Mouse (Mus musculus): ENCODE data around the gene Efna1.

Efna1 gene

DNA sequence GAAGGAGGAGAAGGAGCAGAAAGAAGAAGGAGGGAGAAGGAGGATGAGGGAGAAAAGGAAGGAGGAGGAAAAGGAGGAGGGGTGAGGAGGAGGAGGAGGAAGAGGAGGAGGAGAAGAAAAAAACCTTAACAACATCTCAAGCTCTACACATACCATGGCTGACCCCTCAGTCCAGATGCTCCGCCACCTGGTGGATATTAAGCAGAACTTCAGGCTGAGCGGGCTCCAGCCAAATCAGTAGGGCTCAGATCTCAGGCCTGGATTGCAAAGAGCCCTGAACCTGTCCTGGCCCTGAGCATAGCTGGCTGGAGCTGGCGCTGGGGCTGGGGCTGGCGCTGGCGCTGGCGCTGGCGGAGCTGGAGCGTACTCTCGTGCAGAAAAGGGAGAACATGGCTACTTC is 27.1 kb upstream of the Efna1 start:
- DNase-seq (ENCODE audit: low read depth, low spot score), result no peak

DNA sequence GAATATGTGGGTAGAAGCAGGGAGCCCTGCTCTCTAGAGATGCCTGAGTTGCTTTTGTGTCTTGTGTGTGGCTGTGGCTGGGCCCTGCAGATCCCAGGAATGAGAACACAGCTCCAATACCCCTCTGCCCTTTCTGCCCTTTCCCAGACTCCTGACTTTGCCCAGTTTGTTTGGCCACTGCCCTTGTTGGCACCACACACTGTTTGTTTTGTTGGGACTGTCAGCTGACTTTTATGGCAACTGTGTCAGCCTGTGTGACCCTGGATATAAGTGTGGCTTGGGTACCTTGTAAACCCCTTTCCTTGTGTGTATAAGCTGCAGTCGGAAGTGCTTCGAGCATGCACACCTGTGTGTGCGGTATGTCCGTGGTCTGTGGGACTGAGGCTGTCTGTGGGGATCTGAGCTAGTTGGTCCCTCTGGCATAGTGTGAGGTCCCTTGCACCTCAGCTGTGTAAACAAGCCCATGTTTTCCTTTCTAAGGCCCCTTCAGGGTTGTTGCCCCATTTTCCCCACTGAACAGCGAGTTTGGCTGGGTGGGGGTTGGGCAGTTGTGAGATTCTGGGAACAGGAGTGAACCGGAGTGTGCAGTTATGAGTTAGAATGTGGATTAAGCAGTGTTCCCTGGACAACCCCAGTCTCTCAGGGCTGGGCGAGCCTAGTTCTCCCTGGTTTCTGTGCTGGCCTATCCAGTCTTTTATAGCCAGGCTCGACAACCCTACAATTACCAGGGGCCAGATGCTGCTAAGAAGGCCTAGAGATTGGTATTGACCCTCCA is 24.8 kb upstream of the Efna1 start:
- DNase-seq (ENCODE audit: low read depth, low spot score), result no peak

DNA sequence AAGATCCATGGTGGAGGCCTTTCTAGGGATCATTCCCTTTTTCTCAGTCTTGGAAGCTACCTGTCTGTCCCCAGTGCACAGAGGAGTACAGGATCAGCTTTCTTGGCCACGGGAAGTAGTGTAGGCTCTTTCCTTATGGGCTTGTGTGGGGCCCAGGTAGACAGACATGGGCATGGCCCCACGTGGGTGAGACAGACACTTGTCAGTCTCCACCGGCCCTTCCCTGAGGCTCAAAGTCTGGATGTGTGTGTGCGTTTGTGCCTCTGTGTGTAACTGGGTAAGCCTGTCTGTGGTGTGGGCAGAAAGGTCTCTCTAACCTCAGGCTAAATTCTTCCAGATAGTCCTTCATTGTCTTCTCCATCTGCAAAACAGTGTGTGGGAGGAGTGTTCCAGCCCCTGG is 24.2 kb upstream of the Efna1 start:
- no peak for DNase-seq (ENCODE audit: low read depth, low spot score)

- no peak for DNase-seq (ENCODE audit: low read depth, low spot score)
Measured at GRCm38 (mm10) chr3:89304440-89304839, 23.5 kb upstream of the Efna1 start.

DNA sequence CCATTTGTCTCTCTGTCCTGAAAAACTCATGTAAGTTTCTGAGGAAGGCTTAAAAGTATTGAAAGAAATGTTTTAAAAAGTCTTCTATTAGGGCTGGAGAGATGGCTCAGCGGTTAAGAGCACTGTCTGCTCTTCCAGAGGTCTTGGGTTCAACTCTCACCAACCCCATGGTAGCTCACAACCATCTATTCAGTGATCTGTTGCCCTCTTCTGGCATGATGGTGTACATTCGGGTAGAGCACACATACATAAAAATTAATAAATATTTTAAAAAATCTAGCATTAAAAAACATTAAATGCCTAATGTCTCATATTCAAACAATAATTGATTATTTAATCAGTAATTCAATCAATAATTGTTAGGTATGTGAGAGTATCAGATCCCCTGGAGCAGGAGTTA is 19.6 kb upstream of the Efna1 start:
- no peak for DNase-seq (ENCODE audit: low read depth, low spot score)

GRCm38 (mm10) chr3:89300071-89300470 is 19.1 kb upstream of the Efna1 start:
- DNase-seq (ENCODE audit: low read depth, low spot score), result no peak

- DNase-seq (ENCODE audit: low read depth, low spot score), result no peak
Measured at GRCm38 (mm10) chr3:89299499-89299898, 18.6 kb upstream of the Efna1 start.

DNA sequence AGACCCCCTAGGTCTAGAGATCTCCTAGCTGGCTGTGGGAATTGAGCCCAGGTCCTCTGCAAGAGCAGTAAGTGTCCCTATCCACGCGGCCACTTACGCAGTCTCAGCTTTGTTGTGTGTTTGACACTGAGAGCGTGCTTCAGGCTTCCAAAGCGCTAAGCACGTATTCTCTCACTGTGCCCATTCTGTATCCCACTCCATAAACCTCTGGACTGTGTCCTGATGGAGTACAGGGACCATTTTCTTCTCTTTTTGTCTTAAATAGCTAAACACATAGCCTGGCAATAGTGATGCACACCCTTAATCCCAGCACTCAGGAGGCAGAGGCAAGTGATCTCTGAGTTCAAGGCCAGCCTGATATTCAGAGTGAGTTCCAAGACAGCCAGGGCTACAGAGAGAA is 18.0 kb upstream of the Efna1 start:
- DNase-seq (ENCODE audit: low read depth, low spot score), result no peak

DNA sequence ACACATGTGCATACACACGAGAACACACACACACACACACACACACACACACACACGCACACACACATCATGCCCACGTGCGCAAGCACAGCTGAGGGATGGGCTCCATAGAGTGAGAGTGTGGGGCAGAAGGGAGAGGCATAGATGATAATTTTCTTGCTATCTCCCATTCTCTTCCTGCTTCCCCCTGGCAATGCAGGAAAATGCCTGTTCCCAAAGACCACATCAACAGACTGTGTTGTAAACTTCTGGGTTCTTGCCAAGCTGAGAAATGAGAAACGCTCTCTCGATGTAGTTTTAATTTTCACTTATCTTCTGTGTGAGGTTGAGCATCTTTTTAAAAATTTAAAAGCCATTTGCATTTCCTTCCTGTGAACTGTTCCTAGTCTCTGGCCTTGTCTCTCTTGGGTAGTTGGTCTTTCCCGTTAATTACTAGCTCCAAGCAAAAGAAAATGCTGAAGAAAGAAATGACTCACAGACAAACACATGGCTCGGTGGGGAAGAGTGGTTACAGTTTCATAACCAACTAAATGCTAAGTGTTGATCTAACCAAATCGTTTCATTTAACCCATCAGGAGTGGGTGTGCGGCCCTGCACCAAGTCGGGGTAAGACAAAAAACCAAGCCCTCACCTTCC is 15.9 kb upstream of the Efna1 start:
- DNase-seq (ENCODE audit: low read depth, low spot score), result no peak

GRCm38 (mm10) chr3:89295685-89296230 is 14.8 kb upstream of the Efna1 start:
- no peak for DNase-seq (ENCODE audit: low read depth, low spot score)

- no peak for DNase-seq (ENCODE audit: low read depth, low spot score)
Measured at GRCm38 (mm10) chr3:89294195-89294594, 13.3 kb upstream of the Efna1 start.

- DNase-seq (ENCODE audit: low read depth, low spot score), result no peak
Measured at GRCm38 (mm10) chr3:89293247-89293918, 12.4 kb upstream of the Efna1 start.

GRCm38 (mm10) chr3:89292303-89292702 is 11.4 kb upstream of the Efna1 start:
- DNase-seq (ENCODE audit: low read depth, low spot score), result no peak

DNA sequence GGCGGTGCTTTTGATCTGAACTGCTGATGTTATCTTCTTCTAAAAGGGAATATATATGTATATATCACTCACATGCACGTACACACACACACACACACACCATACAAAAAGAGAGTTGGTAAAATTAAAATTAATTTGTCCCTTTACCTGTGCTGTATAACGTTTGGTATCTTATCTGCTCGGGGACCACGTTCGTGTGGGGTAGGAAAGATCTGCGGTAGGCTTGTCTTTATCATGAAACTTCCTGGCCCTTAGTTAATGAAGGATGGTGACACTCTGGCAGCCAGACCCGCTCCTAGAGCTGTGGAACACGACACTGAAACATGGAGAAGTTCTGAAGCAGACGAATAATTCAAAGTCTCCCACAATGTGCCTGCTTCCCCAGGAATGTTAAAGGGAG is 10.9 kb upstream of the Efna1 start:
- DNase-seq (ENCODE audit: low read depth, low spot score), result no peak

DNA sequence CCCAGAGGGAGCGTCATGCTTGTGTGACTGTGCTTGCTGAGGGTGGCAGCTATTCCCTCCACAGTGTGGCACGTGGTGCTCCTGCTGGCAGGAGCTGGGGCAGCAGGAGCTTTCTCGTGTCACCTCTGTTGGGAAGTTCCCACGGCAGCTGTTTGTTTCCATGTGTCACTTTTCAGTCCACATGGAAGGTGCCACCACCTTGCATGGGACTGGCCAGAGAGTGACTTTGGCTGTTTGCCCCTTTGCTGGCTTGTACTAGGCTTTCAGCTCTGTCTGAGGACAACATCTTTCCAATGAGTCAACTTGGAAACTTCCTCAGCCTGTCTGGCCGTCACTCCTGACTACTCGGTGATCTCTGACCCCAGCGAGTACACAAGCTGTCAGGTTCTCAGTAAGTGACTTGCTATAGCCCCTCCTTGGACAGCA is 7.6 kb upstream of the Efna1 start:
- DNase-seq (ENCODE audit: low read depth, low spot score), result no peak

- DNase-seq (ENCODE audit: low read depth, low spot score), result no peak
Measured at GRCm38 (mm10) chr3:89287286-89287685, 6.3 kb upstream of the Efna1 start.

DNA sequence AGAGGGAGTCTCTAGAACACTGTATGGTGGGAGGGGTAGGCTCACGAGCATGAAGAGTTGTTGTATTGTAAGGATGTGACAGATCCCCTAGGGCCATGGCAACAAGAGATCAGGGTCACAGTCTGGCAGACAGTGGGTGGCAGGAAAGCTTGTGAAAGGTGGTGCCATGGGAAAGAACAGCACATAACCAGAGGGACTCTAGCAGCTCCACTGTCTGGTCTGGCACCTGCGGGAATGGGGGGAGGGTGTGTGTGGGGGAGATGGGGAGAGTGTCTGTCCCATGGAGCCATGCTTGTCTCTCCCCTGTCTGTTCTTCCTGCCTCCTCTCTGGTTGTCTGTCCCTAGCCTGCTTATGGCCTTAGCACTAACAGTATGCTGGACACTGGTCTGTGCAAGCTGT is 4.6 kb upstream of the Efna1 start:
- DNase-seq (ENCODE audit: low read depth, low spot score), result no peak

DNA sequence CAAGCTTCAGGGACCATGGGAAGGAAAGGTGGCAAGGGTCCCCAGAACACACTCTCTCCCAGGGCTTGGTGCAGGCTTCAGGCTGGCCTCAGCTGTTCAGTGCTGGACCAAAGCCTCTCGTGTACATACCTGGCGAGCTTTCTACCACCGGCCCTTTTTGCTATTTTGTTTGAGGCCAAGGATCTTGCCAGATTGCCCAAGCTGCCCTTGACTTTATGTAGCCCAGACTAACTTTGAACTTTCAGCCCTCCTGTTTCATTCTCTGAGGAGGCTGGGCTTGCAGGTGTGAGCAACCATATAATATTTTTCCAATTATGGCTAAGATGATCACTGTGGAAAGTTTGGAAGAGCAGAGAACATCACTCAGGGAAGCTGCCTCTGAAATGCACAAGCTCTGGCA is 3.3 kb upstream of the Efna1 start:
- DNase-seq (ENCODE audit: low read depth, low spot score), result no peak

- no peak for DNase-seq (ENCODE audit: low read depth, low spot score)
Measured at GRCm38 (mm10) chr3:89282291-89282643, 1.3 kb upstream of the Efna1 start.

DNA sequence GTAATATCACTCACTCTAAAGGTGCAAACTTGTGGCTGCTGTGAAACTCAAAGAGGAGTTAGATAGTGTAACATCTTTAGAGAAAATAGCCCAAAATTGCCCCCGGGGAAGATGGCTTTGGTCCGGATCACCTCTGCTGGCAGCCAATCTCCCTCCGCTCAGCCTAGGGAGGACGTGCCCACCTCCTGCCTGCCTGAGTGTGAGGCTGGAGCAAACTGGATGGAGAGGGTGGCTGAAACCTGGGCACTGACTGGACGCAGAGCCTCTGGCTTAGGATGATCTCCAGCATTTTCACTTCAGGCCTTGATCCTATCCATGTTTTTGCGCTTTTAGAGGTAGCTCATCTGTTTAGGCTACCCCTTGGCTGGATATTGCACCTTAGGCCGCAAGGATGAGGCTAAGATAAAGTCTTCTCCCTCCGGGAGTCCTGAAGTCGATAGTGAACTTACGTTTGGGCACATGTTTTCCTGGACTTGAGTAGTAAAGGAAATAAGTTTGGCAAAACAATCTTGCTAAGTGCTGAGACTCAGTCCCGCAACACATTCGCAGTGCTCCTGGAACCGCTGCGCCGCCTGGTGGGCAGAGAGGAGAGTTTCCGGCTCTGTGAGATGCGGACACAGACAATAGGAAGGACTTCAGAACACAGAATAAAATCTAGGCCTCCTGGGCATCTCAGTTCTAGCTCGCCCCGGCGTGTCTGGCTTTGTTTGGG is 793 bp upstream of the Efna1 start:
- DNase-seq (ENCODE audit: low read depth, low spot score), result no peak

- DNase-seq (ENCODE audit: low read depth, low spot score), result no peak
Measured at GRCm38 (mm10) chr3:89280050-89280605, 814 bp downstream of the Efna1 start.
